Mouse (Mus musculus) intestine, embryonic 16.5 days (tissue): ENCODE measurements around the gene Ccdc171. TPM values are rescaled to one million over a fixed set of nuclear protein-coding genes. Genes with fewer than 3 reads are reported as not detected.
"Not testable (repeated sequence)": the region's sequence is repeated elsewhere in the genome, so short reads cannot be mapped to it uniquely, and the experiment has no call there.

Source experiments
- ATAC-seq: fragments of 200-750 bp; cut with Nextera tagmentation; 2 replicates; pipeline ENCODE4 v1.8.0; 2017; ENCODE audit warnings: moderate TSS enrichment, moderate library complexity
- H3K27ac ChIP-seq: fragments of 300-500 bp; sonication (generic); 2 replicates; pipeline ENCODE4 v1.5.1; 2014; ENCODE audit warnings: mild to moderate bottlenecking, low read length
- H3K27me3 ChIP-seq: fragments of 300-500 bp; sonication (generic); replicated peaks from 2 replicates; pipeline ENCODE4 v1.6.1; 2014; ENCODE audit warnings: low read length, control low read depth, mixed read lengths; ENCODE audit not compliant: control insufficient read depth, insufficient read depth
- H3K36me3 ChIP-seq: fragments of 300-500 bp; sonication (generic); 2 replicates; pipeline ENCODE4 v1.6.1; 2014; ENCODE audit warnings: low read length, control low read depth; ENCODE audit not compliant: control insufficient read depth, insufficient read depth
- H3K4me1 ChIP-seq: fragments of 300-500 bp; sonication (generic); 2 replicates; pipeline ENCODE4 v1.6.1; 2014; ENCODE audit warnings: low read length, control low read depth, mixed read lengths; ENCODE audit not compliant: control insufficient read depth, insufficient read depth
- H3K4me2 ChIP-seq: fragments of 300-500 bp; sonication (generic); 2 replicates; pipeline ENCODE4 v1.6.1; 2014; ENCODE audit warnings: low read depth, low read length, control low read depth
- H3K4me3 ChIP-seq: fragments of 300-500 bp; sonication (generic); 2 replicates; pipeline ENCODE4 v1.5.1; 2014; ENCODE audit warnings: mild to moderate bottlenecking, low read length
- H3K9ac ChIP-seq: fragments of 300-500 bp; sonication (generic); 2 replicates; pipeline ENCODE4 v1.6.1; 2014; ENCODE audit warnings: low read depth, low read length
- H3K9me3 ChIP-seq: fragments of 300-500 bp; sonication (generic); 2 replicates; pipeline ENCODE4 v1.6.1; 2016; ENCODE audit warnings: low read length, control low read depth; ENCODE audit not compliant: control insufficient read depth
- WGBS: fragments of 180-500 bp; shearing (Covaris S2); extraction: QIAGEN DNeasy Blood & Tissue Kit; methylation state at CpG from one replicate; pipeline ENCODE4 v1.1.7; 2014; 5-methylcytosine and 5-hydroxymethylcytosine counted together
- polyA plus RNA-seq: library from polyadenylated mRNA; unstranded; fragments of >200 nt; fragmentation: Nextera tagmentation; extraction: Ambion mirVana; gene quantifications from 2 replicates; pipeline ENCODE4 v1.2.1, GENCODE M21; 2015

Gene Ccdc171
- polyA plus RNA-seq, 1 experiment from 2014 or later = 1.9 TPM

GRCm38 (mm10) chr4:83659411-83659810, 134.1 kb downstream of the Ccdc171 start:
- ATAC-seq = no peak
- H3K9me3 ChIP-seq = no peaks in the 10 kb centered on the region
- no peaks in the 10 kb centered on the region; the same call in 1 of the 2 replicates for H3K4me1 ChIP-seq
- H3K9ac ChIP-seq = no peak overlapping the region
- no peak overlapping the region for H3K4me2 ChIP-seq
- no peaks in the 10 kb centered on the region for H3K27me3 ChIP-seq
- no peaks in the 10 kb centered on the region for H3K36me3 ChIP-seq
- no peak overlapping the region for H3K4me3 ChIP-seq
- 70% methylated on average over 11 of the region's 11 CpGs for WGBS
- H3K27ac ChIP-seq = no peak overlapping the region

- no peaks in the 10 kb centered on the region for H3K36me3 ChIP-seq
- no peak overlapping the region for H3K9ac ChIP-seq
- H3K27ac ChIP-seq = no peak overlapping the region
- no peaks in the 10 kb centered on the region for H3K27me3 ChIP-seq
- ATAC-seq = no peak
- WGBS = 91% methylated on average over 1 of the region's 1 CpGs
- no peak overlapping the region for H3K4me2 ChIP-seq
- no peaks in the 10 kb centered on the region; the same call in 1 of the 2 replicates for H3K4me1 ChIP-seq
- no peaks in the 10 kb centered on the region; the same call in 1 of the 2 replicates for H3K9me3 ChIP-seq
- no peak overlapping the region for H3K4me3 ChIP-seq
Observed at GRCm38 (mm10) chr4:83661519-83662271, 136.3 kb downstream of the Ccdc171 start.

GRCm38 (mm10) chr4:83662301-83662700, 137.0 kb downstream of the Ccdc171 start:
- Histone ChIP-seq H3K4me2 (no peak overlapping the region), H3K4me3 (no peak overlapping the region), H3K27me3 (no peaks in the 10 kb centered on the region), H3K36me3 (no peaks in the 10 kb centered on the region), H3K27ac (no peak overlapping the region), H3K9me3 (no peaks in the 10 kb centered on the region; the same call in 1 of the 2 replicates), H3K9ac (no peak overlapping the region), H3K4me1 (no peaks in the 10 kb centered on the region)
- no peak for ATAC-seq
- WGBS = 77% methylated on average over 4 of the region's 4 CpGs

- Histone ChIP-seq H3K9ac (no peak overlapping the region), H3K4me3 (no peak overlapping the region), H3K36me3 (no peaks in the 10 kb centered on the region), H3K4me2 (no peak overlapping the region), H3K9me3 (no peaks in the 10 kb centered on the region; the same call in 1 of the 2 replicates), H3K4me1 (no peaks in the 10 kb centered on the region), H3K27me3 (no peaks in the 10 kb centered on the region), H3K27ac (no peak overlapping the region)
- 62% methylated on average over 2 of the region's 2 CpGs for WGBS
- ATAC-seq = no peak
Observed at GRCm38 (mm10) chr4:83669552-83669951, 144.2 kb downstream of the Ccdc171 start.

GRCm38 (mm10) chr4:83675308-83675707, 150.0 kb downstream of the Ccdc171 start:
- H3K9ac ChIP-seq, H3K4me1 ChIP-seq, H3K4me2 ChIP-seq, ATAC-seq, H3K27me3 ChIP-seq, H3K27ac ChIP-seq, H3K9me3 ChIP-seq, H3K4me3 ChIP-seq, H3K36me3 ChIP-seq: not testable (repeated sequence)
- WGBS = 93% methylated on average over 4 of the region's 4 CpGs

GRCm38 (mm10) chr4:83676444-83676843, 151.1 kb downstream of the Ccdc171 start:
- no peaks in the 10 kb centered on the region for H3K36me3 ChIP-seq
- no peak for ATAC-seq
- H3K27ac ChIP-seq = no peak overlapping the region
- no peaks in the 10 kb centered on the region for H3K4me1 ChIP-seq
- no peak overlapping the region for H3K9ac ChIP-seq
- WGBS = 86% methylated on average over 4 of the region's 4 CpGs
- no peak overlapping the region for H3K4me3 ChIP-seq
- H3K9me3 ChIP-seq = no peaks in the 10 kb centered on the region
- H3K27me3 ChIP-seq = no peaks in the 10 kb centered on the region
- no peak overlapping the region for H3K4me2 ChIP-seq

- 92% methylated on average over 14 of the region's 14 CpGs for WGBS
- no peak for ATAC-seq
- Histone ChIP-seq H3K36me3 (no peaks in the 10 kb centered on the region), H3K27me3 (no peaks in the 10 kb centered on the region), H3K4me1 (no peaks in the 10 kb centered on the region), H3K4me3 (no peak overlapping the region), H3K27ac (no peak overlapping the region), H3K9me3 (no peaks in the 10 kb centered on the region), H3K4me2 (no peak overlapping the region), H3K9ac (no peak overlapping the region)
Observed at GRCm38 (mm10) chr4:83681081-83681480, 155.7 kb downstream of the Ccdc171 start.

- WGBS = 87% methylated on average over 7 of the region's 7 CpGs
- Histone ChIP-seq H3K27ac (no peak overlapping the region), H3K9ac (no peak overlapping the region), H3K4me1 (no peaks in the 10 kb centered on the region), H3K36me3 (no peaks in the 10 kb centered on the region), H3K9me3 (no peaks in the 10 kb centered on the region), H3K4me3 (no peak overlapping the region), H3K4me2 (no peak overlapping the region), H3K27me3 (no peaks in the 10 kb centered on the region)
- no peak for ATAC-seq
Observed at GRCm38 (mm10) chr4:83682866-83683265, 157.5 kb downstream of the Ccdc171 start.

GRCm38 (mm10) chr4:83700190-83700589, 174.8 kb downstream of the Ccdc171 start:
- no peak overlapping the region for H3K4me3 ChIP-seq
- H3K9me3 ChIP-seq = no peaks in the 10 kb centered on the region
- no peak overlapping the region for H3K9ac ChIP-seq
- no peak for ATAC-seq
- WGBS = 60% methylated on average over 3 of the region's 3 CpGs
- no peak overlapping the region for H3K27ac ChIP-seq
- no peak overlapping the region for H3K4me2 ChIP-seq
- no peaks in the 10 kb centered on the region for H3K27me3 ChIP-seq
- no peaks in the 10 kb centered on the region for H3K36me3 ChIP-seq
- H3K4me1 ChIP-seq = no peaks in the 10 kb centered on the region

- Histone ChIP-seq H3K36me3 (no peaks in the 10 kb centered on the region), H3K4me1 (no peaks in the 10 kb centered on the region), H3K9ac (no peak overlapping the region), H3K4me2 (no peak overlapping the region), H3K27ac (no peak overlapping the region), H3K9me3 (no peaks in the 10 kb centered on the region), H3K27me3 (no peaks in the 10 kb centered on the region), H3K4me3 (no peak overlapping the region)
- 76% methylated on average over 1 of the region's 1 CpGs for WGBS
- no peak for ATAC-seq
Observed at GRCm38 (mm10) chr4:83716996-83717395, 191.7 kb downstream of the Ccdc171 start.
